Mouse (Mus musculus) left cerebral cortex, postnatal 14 days (tissue): Measurements from ENCODE around the gene Kcnd3. TPM values are rescaled to one million over a fixed set of nuclear protein-coding genes. Genes with fewer than 3 reads are reported as not detected.

Experiments
- DNase-seq, 2 experiments: peaks; one replicate each; pipeline ENCODE4 v3.0.0; 2021 to 2022; ENCODE audit warnings: low spot score in 2 of 2, mixed read lengths in 1 of 2
- intact Hi-C: fragments of 180-260 bp; cut with DNase I; formaldehyde crosslinking; loops from one replicate; pipeline ENCODE4 v1.15.1; 2025
- long read RNA-seq, 2 experiments: library from polyadenylated mRNA; stranded (forward); transcript quantifications; one replicate each; pipeline ENCODE4 v2.0.0; 2021
- total RNA-seq, 2 experiments: library from RNA; stranded (reverse); gene quantifications; 2 replicates each; pipeline ENCODE4 v1.2.3; 2021

Gene Kcnd3
- 10 to 100 TPM; 33.6 to 40.8 TPM for total RNA-seq
- long read RNA-seq, experiment 1, partial matches to known transcripts: 0 of 6 reads
- long read RNA-seq, experiment 1, other reads (novel, unspliced or antisense): 6 of 6 reads
- long read RNA-seq, experiment 2, partial matches to known transcripts: 0 of 5 reads
- long read RNA-seq, experiment 2, other reads (novel, unspliced or antisense): 4 of 5 reads

- DNase-seq: peak in 1 of 2 experiments; percentile 54
Measured at GRCm38 (mm10) chr3:105451627-105452555, at the start of gene Kcnd3. Gene Kcnd3, plus strand, starts transcription at chr3:105452330.

GRCm38 (mm10) chr3:105402676-105403075 is 49.5 kb upstream of the Kcnd3 start:
- no peak for DNase-seq
- intact Hi-C loops: no loop called here

More at GRCm38 (mm10) chr3:105451627-105452555, at the start of gene Kcnd3:
- intact Hi-C loops: loop anchor here (5.0 kb wide), 2 partner anchors 70 to 190 kb away; no protein-coding TSS in a partner anchor

GRCm38 (mm10) chr3:105403410-105404076 is 48.6 kb upstream of the Kcnd3 start:
- intact Hi-C loops: no loop called here
- no peak for DNase-seq

- DNase-seq: no peak
- intact Hi-C loops: no loop called here
Measured at GRCm38 (mm10) chr3:105404077-105404446, 48.1 kb upstream of the Kcnd3 start.

- intact Hi-C loops: no loop called here
- DNase-seq: no peak
Measured at GRCm38 (mm10) chr3:105405516-105405915, 46.6 kb upstream of the Kcnd3 start.

GRCm38 (mm10) chr3:105406036-105406435 is 46.1 kb upstream of the Kcnd3 start:
- intact Hi-C loops: no loop called here
- no peak for DNase-seq

- no peak for DNase-seq
- intact Hi-C loops: no loop called here
Measured at GRCm38 (mm10) chr3:105408211-105408610, 43.9 kb upstream of the Kcnd3 start.

GRCm38 (mm10) chr3:105410810-105411209 is 41.3 kb upstream of the Kcnd3 start:
- DNase-seq: no peak
- intact Hi-C loops: no loop called here

GRCm38 (mm10) chr3:105411776-105412175 is 40.4 kb upstream of the Kcnd3 start:
- no peak for DNase-seq
- intact Hi-C loops: no loop called here

GRCm38 (mm10) chr3:105412229-105412628 is 39.9 kb upstream of the Kcnd3 start:
- DNase-seq: peak; percentile 12 to 31
- intact Hi-C loops: no loop called here

GRCm38 (mm10) chr3:105412681-105413080 is 39.4 kb upstream of the Kcnd3 start:
- intact Hi-C loops: no loop called here
- DNase-seq: no peak

- no peak for DNase-seq
- intact Hi-C loops: no loop called here
Measured at GRCm38 (mm10) chr3:105418441-105418840, 33.7 kb upstream of the Kcnd3 start.

GRCm38 (mm10) chr3:105422391-105422790 is 29.7 kb upstream of the Kcnd3 start:
- intact Hi-C loops: no loop called here
- DNase-seq: no peak

- DNase-seq: no peak
- intact Hi-C loops: no loop called here
Measured at GRCm38 (mm10) chr3:105423427-105423826, 28.7 kb upstream of the Kcnd3 start.

GRCm38 (mm10) chr3:105428586-105428985 is 23.5 kb upstream of the Kcnd3 start:
- no peak for DNase-seq
- intact Hi-C loops: no loop called here

GRCm38 (mm10) chr3:105436383-105436782 is 15.7 kb upstream of the Kcnd3 start:
- intact Hi-C loops: no loop called here
- peak; percentile 53 to 60 for DNase-seq

- intact Hi-C loops: no loop called here
Measured at GRCm38 (mm10) chr3:105436971-105437370, 15.2 kb upstream of the Kcnd3 start.

GRCm38 (mm10) chr3:105440873-105441495 is 11.1 kb upstream of the Kcnd3 start:
- DNase-seq: no peak
- intact Hi-C loops: no loop called here

More at GRCm38 (mm10) chr3:105436971-105437370, 15.2 kb upstream of the Kcnd3 start:
- no peak for DNase-seq

- intact Hi-C loops: loop anchor here (5.0 kb wide), 2 partner anchors 71 to 191 kb away; no protein-coding TSS in a partner anchor
- peak; percentile 46 to 67 for DNase-seq
Measured at GRCm38 (mm10) chr3:105450641-105451470, 1.3 kb upstream of the Kcnd3 start.
